Mouse (Mus musculus) forebrain, embryonic 11.5 days (tissue): ENCODE measurements at regions not wholly inside any gene's neighbourhood (a gene's known extent, or its start where the extent isn't known, plus 50 kb on each side); places are given as distances from the start of the nearest gene placed in this dataset.
"Not testable (repeated sequence)": the region's sequence is repeated elsewhere in the genome, so short reads cannot be mapped to it uniquely, and the experiment has no call there.

Source experiments
- ATAC-seq: fragments of 200-750 bp; cut with Nextera tagmentation; replicated peaks from 2 replicates; pipeline ENCODE4 v1.8.0; 2017; ENCODE audit warnings: moderate TSS enrichment; ENCODE audit not compliant: low FRiP score
- DNase-seq: peaks from one replicate; pipeline ENCODE4 v3.0.0-alpha.2; 2017; ENCODE audit warnings: low spot score
- H3K27ac ChIP-seq: fragments of 300-500 bp; sonication (generic); 2 replicates; pipeline ENCODE4 v1.5.1; 2014; ENCODE audit warnings: low read depth, low read length
- H3K27me3 ChIP-seq: fragments of 300-500 bp; sonication (generic); 2 replicates; pipeline ENCODE4 v1.6.1; 2014; ENCODE audit warnings: mild to moderate bottlenecking, low read length, mixed read lengths; ENCODE audit not compliant: control insufficient read depth, insufficient read depth
- H3K36me3 ChIP-seq: fragments of 300-500 bp; sonication (generic); 2 replicates; pipeline ENCODE4 v1.6.1; 2014; ENCODE audit warnings: mild to moderate bottlenecking, low read length, moderate library complexity, mixed read lengths; ENCODE audit not compliant: control insufficient read depth, insufficient read depth
- H3K4me1 ChIP-seq: fragments of 300-500 bp; sonication (generic); replicated peaks from 2 replicates; pipeline ENCODE4 v1.6.1; 2014; ENCODE audit warnings: low read length, mixed read lengths; ENCODE audit not compliant: control insufficient read depth, insufficient read depth
- H3K4me2 ChIP-seq: fragments of 300-500 bp; sonication (generic); 2 replicates; pipeline ENCODE4 v1.6.1; 2014; ENCODE audit warnings: low read depth, mild to moderate bottlenecking, low read length, moderate library complexity, mixed read lengths; ENCODE audit not compliant: severe bottlenecking
- H3K4me3 ChIP-seq: fragments of 300-500 bp; sonication (generic); 2 replicates; pipeline ENCODE4 v1.5.1; 2014; ENCODE audit warnings: low read depth, low read length
- H3K9ac ChIP-seq: fragments of 300-500 bp; sonication (generic); 2 replicates; pipeline ENCODE4 v1.6.1; 2014; ENCODE audit warnings: low read length
- H3K9me3 ChIP-seq: fragments of 300-500 bp; sonication (generic); 2 replicates; pipeline ENCODE4 v1.6.1; 2016; ENCODE audit warnings: low read length, mixed read lengths; ENCODE audit not compliant: control insufficient read depth
- WGBS: fragments of 180-500 bp; shearing (Covaris S2); extraction: QIAGEN DNeasy Blood & Tissue Kit; methylation state at CpG from one replicate; pipeline ENCODE4 v1.1.7; 2014; 5-methylcytosine and 5-hydroxymethylcytosine counted together

DNA sequence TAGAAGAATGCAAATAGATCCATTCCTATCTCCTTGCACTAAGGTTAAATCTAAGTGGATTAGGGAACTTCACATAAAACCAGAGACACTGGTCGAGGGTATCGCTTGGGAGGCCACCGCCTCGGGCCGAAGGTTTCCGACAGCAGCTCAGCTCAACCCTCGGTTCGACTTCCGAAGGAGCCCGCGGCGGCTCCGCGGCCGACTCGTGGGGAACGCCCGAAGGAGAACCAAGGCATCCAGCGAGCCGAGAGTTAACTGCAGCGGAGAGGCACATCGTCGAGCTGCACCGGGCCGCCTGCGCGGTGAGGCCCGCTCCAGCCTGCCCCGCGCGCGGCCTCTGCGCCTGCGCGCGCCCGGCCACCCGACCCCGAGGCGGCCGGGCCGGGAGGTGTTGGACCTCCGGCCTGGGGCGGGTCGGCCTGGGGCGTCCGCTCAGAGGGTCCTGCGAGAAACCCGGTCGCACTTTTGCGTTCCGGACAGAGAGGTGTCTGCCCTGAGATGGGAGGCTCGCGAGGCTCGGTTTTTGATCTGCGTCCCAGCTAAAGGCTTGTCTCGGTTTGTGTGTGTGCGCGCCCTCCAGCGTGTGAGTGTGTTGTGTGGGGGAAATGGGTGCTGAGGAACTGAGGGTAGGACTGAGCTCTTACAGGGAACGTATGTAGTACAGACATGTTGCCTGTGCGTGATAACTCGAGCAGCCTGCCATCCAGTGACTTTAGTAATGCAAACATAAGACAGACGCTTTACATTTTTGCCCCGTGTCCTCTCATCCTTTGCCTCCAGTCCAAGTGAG is 50.9 kb upstream of the Vmn2r9 start:
- not testable (repeated sequence) for H3K9ac ChIP-seq, H3K4me3 ChIP-seq, H3K27me3 ChIP-seq, H3K27ac ChIP-seq, H3K36me3 ChIP-seq, H3K4me1 ChIP-seq, H3K9me3 ChIP-seq
- H3K4me2 ChIP-seq: peak overlapping the region; percentile 33; the same call in 1 of the 2 replicates
- ATAC-seq: peak; percentile 98
- DNase-seq: peak; percentile 44
- WGBS: 8% methylated on average over 19 of the region's 65 CpGs
